Mouse (Mus musculus) spleen, adult 2 months (tissue): ENCODE results near the gene Maml2. TPM values are rescaled to one million over a fixed set of nuclear protein-coding genes. Genes with fewer than 3 reads are reported as not detected.

Experiments used
- DNase-seq, 2 experiments: peaks; one replicate each; pipeline versions ENCODE4 v3.0.0 to v3.0.0-alpha.2; 2012 to 2021; ENCODE audit warnings: low spot score in 2 of 2, low read depth in 1 of 2
- H3K27ac ChIP-seq: fragments of 200-500 bp; 2 replicates; pipeline ENCODE4 v1.5.1; 2012; ENCODE audit warnings: low read length, inconsistent platforms; ENCODE audit not compliant: insufficient read depth
- H3K27me3 ChIP-seq: fragments of 200-500 bp; 2 replicates; pipeline ENCODE4 v1.6.1; 2012; ENCODE audit warnings: mild to moderate bottlenecking, moderate library complexity, low read length, inconsistent platforms; ENCODE audit not compliant: control insufficient read depth, insufficient read depth
- H3K36me3 ChIP-seq: fragments of 200-500 bp; 2 replicates; pipeline ENCODE4 v1.6.1; 2012; ENCODE audit warnings: mild to moderate bottlenecking, low read length, inconsistent platforms; ENCODE audit not compliant: control insufficient read depth, insufficient read depth
- H3K4me1 ChIP-seq: fragments of 200-500 bp; 2 replicates; pipeline ENCODE4 v1.6.1; 2011; ENCODE audit warnings: inconsistent platforms; ENCODE audit not compliant: control insufficient read depth, insufficient read depth, insufficient read length
- H3K4me3 ChIP-seq: fragments of 200-500 bp; 2 replicates; pipeline ENCODE4 v1.5.1; 2011; ENCODE audit warnings: mild to moderate bottlenecking, inconsistent platforms; ENCODE audit not compliant: insufficient read depth, insufficient read length; ENCODE audit errors: extremely low read depth
- CTCF ChIP-seq: fragments of 200-500 bp; IDR thresholded peaks from 2 replicates; pipeline ENCODE4 v1.5.1; 2011; ENCODE audit warnings: mild to moderate bottlenecking, inconsistent platforms; ENCODE audit not compliant: insufficient read depth, insufficient read length, insufficient replicate concordance; ENCODE audit errors: extremely low read depth
- POLR2A ChIP-seq: fragments of 200-500 bp; IDR thresholded peaks from 2 replicates; pipeline ENCODE4 v1.6.1; 2011; ENCODE audit warnings: low read depth, low read length, inconsistent platforms
- WGBS: fragments of 180-500 bp; shearing (Covaris S2); methylation state at CpG from one replicate; pipeline ENCODE4 v1.1.7; 2018; 5-methylcytosine and 5-hydroxymethylcytosine counted together
- polyA plus RNA-seq: library from polyadenylated mRNA; depleted of rRNA; stranded (reverse); fragments of >200 nt; gene quantifications from 2 replicates; pipeline ENCODE4 v1.2.3, GENCODE M21; 2012

The Maml2 gene
- polyA plus RNA-seq, 1 experiment: 9.4 TPM

GRCm38 (mm10) chr9:13684327-13684934, 386.7 kb downstream of the Maml2 start:
- Histone ChIP-seq H3K27me3 (no peaks in the 10 kb centered on the region), H3K4me3 (no peak overlapping the region), H3K27ac (no peak overlapping the region), H3K36me3 (0 out of 2 replicates have a peak, but pooled peaks cover 2% of the 10 kb centered on the region), H3K4me1 (no peaks in the 10 kb centered on the region)
- no peak for TF ChIP-seq POLR2A
- TF ChIP-seq CTCF: no peak
- WGBS: 82% methylated on average over 6 of the region's 6 CpGs
- DNase-seq: no peak

GRCm38 (mm10) chr9:13686977-13687659, 389.4 kb downstream of the Maml2 start:
- peak; percentile 12 to 32 for DNase-seq
- WGBS: 87% methylated on average over 19 of the region's 19 CpGs
- Histone ChIP-seq H3K36me3 (0 out of 2 replicates have a peak, but pooled peaks cover 2% of the 10 kb centered on the region), H3K27me3 (no peaks in the 10 kb centered on the region), H3K27ac (no peak overlapping the region), H3K4me3 (no peak overlapping the region), H3K4me1 (no peaks in the 10 kb centered on the region)
- no peak for TF ChIP-seq POLR2A
- TF ChIP-seq CTCF: peak; percentile 2; the same call in 1 of the 2 replicates

DNA sequence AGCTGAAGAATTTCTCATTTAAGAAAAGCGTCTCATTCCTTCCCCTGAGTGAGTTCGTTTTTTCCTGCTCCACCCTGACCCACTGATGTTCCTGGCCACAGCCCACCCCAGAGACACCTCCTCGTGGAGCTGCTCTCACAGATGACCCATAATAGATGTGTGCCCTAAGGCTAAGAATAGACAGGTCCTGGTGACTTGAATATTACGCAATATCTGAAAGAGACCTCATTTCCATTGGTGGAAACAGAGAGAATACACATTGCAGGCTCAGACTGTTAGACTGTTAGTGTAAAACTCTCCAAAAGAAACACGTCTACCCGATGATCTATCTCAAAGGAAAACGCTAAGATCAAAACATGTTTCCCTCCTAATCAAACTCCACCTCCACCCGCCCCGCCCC, 391.2 kb downstream of the Maml2 start:
- Histone ChIP-seq H3K4me3 (no peak overlapping the region), H3K36me3 (no peaks in the 10 kb centered on the region), H3K27ac (no peak overlapping the region), H3K4me1 (no peaks in the 10 kb centered on the region), H3K27me3 (no peaks in the 10 kb centered on the region)
- TF ChIP-seq CTCF: no peak
- no peak for TF ChIP-seq POLR2A
- no peak for DNase-seq
- 80% methylated on average over 9 of the region's 9 CpGs for WGBS

DNA sequence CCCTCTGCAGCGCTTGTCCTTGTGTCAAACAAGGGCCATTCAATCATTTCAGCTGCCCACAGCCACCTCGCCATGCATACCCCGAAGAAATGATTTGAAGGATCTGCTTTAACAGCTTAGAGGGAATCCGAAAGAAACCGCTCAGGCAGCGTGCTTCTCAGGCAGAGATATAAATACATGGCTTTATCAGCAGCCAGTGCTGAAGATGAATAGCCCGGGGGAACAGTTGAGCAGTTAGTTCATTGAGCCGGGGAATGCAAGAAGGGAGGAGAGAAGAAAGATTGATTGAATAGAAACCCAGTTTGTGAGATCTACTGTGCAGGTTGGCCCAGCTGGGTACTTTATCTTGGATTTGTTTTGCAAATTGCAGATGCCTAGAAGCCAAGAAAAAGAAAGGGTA, 392.6 kb downstream of the Maml2 start:
- Histone ChIP-seq H3K27me3 (no peaks in the 10 kb centered on the region), H3K27ac (no peak overlapping the region), H3K4me3 (no peak overlapping the region), H3K36me3 (no peaks in the 10 kb centered on the region), H3K4me1 (no peaks in the 10 kb centered on the region)
- no peak for DNase-seq
- 89% methylated on average over 8 of the region's 8 CpGs for WGBS
- TF ChIP-seq CTCF: no peak
- no peak for TF ChIP-seq POLR2A

DNA sequence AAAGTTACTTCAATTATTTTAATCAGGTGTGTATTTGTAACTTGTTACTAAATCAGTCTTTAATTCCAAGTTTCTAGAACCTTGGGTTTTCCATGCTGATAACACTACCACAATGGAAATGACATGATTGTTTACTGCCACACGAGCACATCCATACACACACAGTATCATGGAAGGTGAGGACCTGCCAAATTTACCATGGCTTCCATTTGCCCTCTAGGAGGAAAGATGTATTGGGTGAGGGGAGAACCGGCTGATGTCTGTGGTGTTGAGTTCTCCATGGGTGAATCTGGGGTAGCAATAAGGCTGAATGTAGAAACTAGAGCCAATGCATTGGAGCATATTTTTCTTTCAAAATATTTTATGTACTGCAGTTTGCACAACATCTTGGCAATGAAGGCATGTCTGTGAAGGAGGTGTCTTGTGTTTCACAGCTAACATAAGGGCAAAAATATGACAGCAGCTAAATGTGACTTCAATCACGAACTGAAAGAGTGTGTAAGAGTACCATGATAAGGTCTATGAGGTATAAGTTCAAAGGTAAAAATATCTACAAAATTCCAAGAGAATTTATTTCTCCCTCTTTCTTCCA, 396.0 kb downstream of the Maml2 start:
- DNase-seq: no peak
- H3K4me3 ChIP-seq: no peak overlapping the region
- H3K27ac ChIP-seq: no peak overlapping the region
- 91% methylated on average over 3 of the region's 3 CpGs for WGBS
- TF ChIP-seq CTCF (no peak), POLR2A (no peak)
- no peaks in the 10 kb centered on the region for H3K27me3 ChIP-seq
- H3K36me3 ChIP-seq: peaks cover 1% of the 10 kb centered on the region; the same call in 1 of the 2 replicates
- no peaks in the 10 kb centered on the region for H3K4me1 ChIP-seq

DNA sequence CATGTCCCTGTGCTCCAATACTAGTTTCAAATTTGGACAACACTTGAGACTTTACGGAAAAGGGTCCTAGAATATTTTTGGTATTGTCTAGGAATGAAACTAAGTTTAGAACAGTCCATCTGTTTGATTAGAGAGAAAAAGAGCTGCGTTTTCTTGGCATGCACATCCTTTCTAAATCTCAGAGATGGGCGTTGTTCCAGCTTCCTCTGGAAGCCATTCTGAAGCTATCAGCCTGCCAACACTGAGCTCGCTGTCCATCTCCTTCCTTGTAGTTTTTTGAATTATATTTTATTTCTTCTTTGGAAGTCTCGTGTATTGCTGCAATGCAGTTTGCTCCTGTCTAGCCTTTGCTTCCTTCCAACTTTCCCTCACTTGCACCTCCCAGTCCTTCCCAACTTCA, 396.5 kb downstream of the Maml2 start:
- 82% methylated on average over 5 of the region's 5 CpGs for WGBS
- no peak for TF ChIP-seq CTCF
- no peak for DNase-seq

More for the DNA sequence above, 396.5 kb downstream of the Maml2 start:
- Histone ChIP-seq H3K36me3 (peaks cover 1% of the 10 kb centered on the region; the same call in 1 of the 2 replicates), H3K4me3 (no peak overlapping the region), H3K27me3 (no peaks in the 10 kb centered on the region), H3K27ac (no peak overlapping the region), H3K4me1 (no peaks in the 10 kb centered on the region)
